Mouse (Mus musculus) lung, adult 2 months (tissue): ENCODE measurements at regions not wholly inside any gene's neighbourhood (a gene's known extent, or its start where the extent isn't known, plus 50 kb on each side); places are given as distances from the start of the nearest gene placed in this dataset.

Source experiments
- CTCF ChIP-seq: fragments of 200-500 bp; IDR thresholded peaks from 2 replicates; pipeline ENCODE4 v1.5.1; 2011; ENCODE audit warnings: mild to moderate bottlenecking, low read length, control low read depth; ENCODE audit not compliant: insufficient read depth
- POLR2A ChIP-seq: fragments of 200-500 bp; IDR thresholded peaks from 2 replicates; pipeline ENCODE4 v1.6.1; 2011; ENCODE audit warnings: low read depth, mild to moderate bottlenecking, control low read depth, low read length, borderline replicate concordance; ENCODE audit errors: extremely low read depth

- TF ChIP-seq CTCF (no peak), POLR2A (no peak)
These were observed 83.6 kb upstream of the Thy1 start for GRCm38 (mm10) chr9:43959541-43959940.
